Mouse (Mus musculus) small intestine, adult 2 months (tissue): ENCODE measurements at regions not wholly inside any gene's neighbourhood (a gene's known extent, or its start where the extent isn't known, plus 50 kb on each side); places are given as distances from the start of the nearest gene placed in this dataset.

Experiments used
- H3K27ac ChIP-seq: fragments of 200-500 bp; 2 replicates; pipeline ENCODE4 v1.5.1; 2012; ENCODE audit warnings: low read depth, low read length, control low read depth, inconsistent platforms; ENCODE audit not compliant: insufficient read depth
- H3K27me3 ChIP-seq: fragments of 200-500 bp; 2 replicates; pipeline ENCODE4 v1.6.1; 2012; ENCODE audit warnings: mild to moderate bottlenecking, moderate library complexity, low read length, inconsistent platforms; ENCODE audit not compliant: control insufficient read depth, insufficient read depth
- H3K36me3 ChIP-seq: fragments of 200-500 bp; 2 replicates; pipeline ENCODE4 v1.6.1; 2012; ENCODE audit warnings: mild to moderate bottlenecking, low read length, control low read depth, inconsistent platforms; ENCODE audit not compliant: control insufficient read depth, insufficient read depth
- H3K4me1 ChIP-seq: fragments of 200-500 bp; 2 replicates; pipeline ENCODE4 v1.6.1; 2012; ENCODE audit warnings: low read length, inconsistent platforms, mixed read lengths; ENCODE audit not compliant: control insufficient read depth, insufficient read depth, insufficient read length
- H3K4me3 ChIP-seq: fragments of 200-500 bp; 2 replicates; pipeline ENCODE4 v1.5.1; 2012; ENCODE audit warnings: low read depth, mild to moderate bottlenecking, control low read depth, inconsistent platforms, low read length, moderate library complexity
- CTCF ChIP-seq: fragments of 200-500 bp; IDR thresholded peaks from 2 replicates; pipeline ENCODE4 v1.5.1; 2012; ENCODE audit warnings: low read depth, mild to moderate bottlenecking, control low read depth, inconsistent platforms, low read length, moderate library complexity, mixed read lengths; ENCODE audit not compliant: insufficient replicate concordance, insufficient read length; ENCODE audit errors: extremely low read depth
- POLR2A ChIP-seq: fragments of 200-500 bp; IDR thresholded peaks from 2 replicates; pipeline ENCODE4 v1.6.1; 2012; ENCODE audit warnings: low read depth, mild to moderate bottlenecking, control low read depth, inconsistent platforms, low read length, moderate library complexity
- WGBS: fragments of 180-500 bp; shearing (Covaris S2); methylation state at CpG from one replicate; pipeline ENCODE4 v1.1.7; 2018; 5-methylcytosine and 5-hydroxymethylcytosine counted together

- no peaks in the 10 kb centered on the region for H3K36me3 ChIP-seq
- H3K27ac ChIP-seq = no peak overlapping the region
- TF ChIP-seq CTCF (no peak), POLR2A (no peak)
- WGBS = 75% methylated on average over 2 of the region's 2 CpGs
- no peaks in the 10 kb centered on the region for H3K4me1 ChIP-seq
- H3K27me3 ChIP-seq = no peaks in the 10 kb centered on the region
- H3K4me3 ChIP-seq = no peak overlapping the region
Measured at GRCm38 (mm10) chr9:94361011-94361410, 176.9 kb downstream of the 1190002N15Rik start.

GRCm38 (mm10) chr9:94358150-94358549 lies 179.7 kb downstream of the 1190002N15Rik start:
- H3K36me3 ChIP-seq = no peaks in the 10 kb centered on the region
- TF ChIP-seq CTCF (no peak), POLR2A (no peak)
- WGBS = 66% methylated on average over 2 of the region's 2 CpGs
- H3K4me3 ChIP-seq = no peak overlapping the region
- no peak overlapping the region for H3K27ac ChIP-seq
- no peaks in the 10 kb centered on the region for H3K27me3 ChIP-seq
- no peaks in the 10 kb centered on the region for H3K4me1 ChIP-seq

DNA sequence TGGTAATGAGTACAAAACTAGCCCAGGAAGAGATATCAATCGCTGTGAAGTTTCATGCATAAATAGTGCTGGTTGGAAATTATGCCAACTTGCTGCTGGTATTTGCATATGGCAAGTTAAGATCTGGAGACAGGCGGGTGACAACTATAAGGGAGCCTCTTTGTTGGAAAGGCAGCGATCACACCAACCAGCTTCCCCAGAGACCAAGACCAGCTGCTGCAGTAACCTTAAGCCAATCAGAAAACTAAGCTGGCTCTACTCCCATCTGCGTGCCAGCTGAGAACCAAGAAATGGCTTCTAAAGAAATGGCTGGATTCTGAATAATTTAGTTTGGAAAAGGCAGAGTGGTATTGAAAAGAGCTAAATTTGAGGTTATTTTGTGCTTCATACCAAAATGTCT lies 195.9 kb downstream of the 1190002N15Rik start:
- no peak overlapping the region for H3K4me3 ChIP-seq
- no peaks in the 10 kb centered on the region for H3K27me3 ChIP-seq
- H3K27ac ChIP-seq = no peak overlapping the region
- H3K4me1 ChIP-seq = no peaks in the 10 kb centered on the region
- WGBS = 89% methylated on average over 4 of the region's 4 CpGs
- TF ChIP-seq POLR2A = no peak
- H3K36me3 ChIP-seq = no peaks in the 10 kb centered on the region

DNA sequence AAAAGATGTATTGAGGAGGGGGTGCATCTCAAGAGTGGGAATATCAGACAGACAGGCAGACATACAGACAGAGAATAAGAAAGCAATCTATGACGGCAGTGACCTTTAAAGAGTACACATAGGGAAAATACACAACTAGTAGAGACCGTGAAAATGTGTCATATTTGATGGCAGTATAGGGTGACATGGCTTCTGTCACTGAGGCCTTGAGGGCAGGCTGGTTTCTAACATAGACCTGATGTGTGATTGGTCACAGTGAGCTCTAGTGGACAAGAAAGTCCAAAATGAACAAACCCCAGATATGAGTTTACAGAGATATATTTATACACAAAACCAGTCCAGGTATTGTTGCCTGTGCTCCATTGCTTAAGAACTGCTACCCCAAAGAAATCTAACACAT lies 196.3 kb downstream of the 1190002N15Rik start:
- H3K4me3 ChIP-seq = no peak overlapping the region
- WGBS = 91% methylated on average over 2 of the region's 2 CpGs
- H3K27ac ChIP-seq = no peak overlapping the region
- H3K27me3 ChIP-seq = no peaks in the 10 kb centered on the region
- H3K36me3 ChIP-seq = no peaks in the 10 kb centered on the region
- TF ChIP-seq POLR2A = no peak
- no peak for TF ChIP-seq CTCF
- no peaks in the 10 kb centered on the region for H3K4me1 ChIP-seq

DNA sequence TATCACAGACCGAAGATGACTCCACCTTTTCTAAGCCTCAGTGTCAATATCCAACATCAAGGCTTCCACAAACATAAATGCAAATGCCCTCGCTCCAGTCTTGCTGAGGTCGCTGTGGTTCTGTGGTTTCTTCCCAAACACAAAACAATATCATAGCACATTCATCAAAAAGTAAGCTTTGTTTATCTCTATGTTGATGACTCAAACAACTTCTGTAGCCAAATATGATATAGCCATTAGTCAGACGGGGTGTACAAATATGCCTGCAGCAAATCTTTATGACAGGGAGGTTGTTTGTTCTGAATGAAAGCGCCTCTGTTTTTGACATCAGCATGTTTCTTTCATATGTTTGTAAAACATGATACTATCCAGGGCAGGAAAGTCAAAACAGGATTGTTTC lies 204.4 kb downstream of the 1190002N15Rik start:
- WGBS = 47% methylated on average over 5 of the region's 5 CpGs
- Histone ChIP-seq H3K36me3 (no peaks in the 10 kb centered on the region), H3K27ac (no peak overlapping the region), H3K4me1 (no peaks in the 10 kb centered on the region), H3K4me3 (no peak overlapping the region), H3K27me3 (no peaks in the 10 kb centered on the region)
- TF ChIP-seq CTCF (no peak), POLR2A (no peak)

DNA sequence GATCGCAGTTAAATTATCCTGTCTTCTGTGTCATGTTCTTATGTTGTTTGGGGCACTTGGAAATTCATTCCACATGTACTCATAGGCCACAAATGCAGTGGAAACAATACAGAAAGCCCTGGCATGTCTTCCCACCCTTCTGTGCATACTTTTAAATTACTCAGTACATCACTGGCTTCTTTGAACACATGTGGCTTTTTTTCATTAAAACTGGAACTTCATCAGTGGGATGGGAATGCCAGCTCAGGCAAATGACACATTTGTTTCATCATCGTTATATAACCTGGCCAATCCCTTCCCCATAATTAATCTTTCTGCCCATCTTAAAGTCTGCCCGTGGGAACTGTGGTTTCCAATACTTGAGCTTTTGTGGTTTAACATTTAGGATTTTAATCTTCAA lies 214.9 kb downstream of the 1190002N15Rik start:
- Histone ChIP-seq H3K27ac (no peak overlapping the region), H3K27me3 (no peaks in the 10 kb centered on the region), H3K36me3 (no peaks in the 10 kb centered on the region), H3K4me1 (no peaks in the 10 kb centered on the region), H3K4me3 (no peak overlapping the region)
- TF ChIP-seq POLR2A (no peak), CTCF (no peak)
- 84% methylated on average over 3 of the region's 3 CpGs for WGBS

- TF ChIP-seq CTCF (no peak), POLR2A (no peak)
- no peak overlapping the region for H3K4me3 ChIP-seq
- H3K4me1 ChIP-seq = no peaks in the 10 kb centered on the region
- 58% methylated on average over 3 of the region's 3 CpGs for WGBS
- H3K27me3 ChIP-seq = no peaks in the 10 kb centered on the region
- no peak overlapping the region for H3K27ac ChIP-seq
- no peaks in the 10 kb centered on the region for H3K36me3 ChIP-seq
Measured at GRCm38 (mm10) chr9:94302575-94302974, 235.3 kb downstream of the 1190002N15Rik start.

- no peak for TF ChIP-seq POLR2A
- no peak for TF ChIP-seq CTCF
- Histone ChIP-seq H3K4me1 (no peaks in the 10 kb centered on the region), H3K27ac (no peak overlapping the region), H3K36me3 (no peaks in the 10 kb centered on the region), H3K4me3 (no peak overlapping the region), H3K27me3 (no peaks in the 10 kb centered on the region)
- WGBS = 91% methylated on average over 1 of the region's 1 CpGs
Measured at GRCm38 (mm10) chr9:94301896-94302295, 236.0 kb downstream of the 1190002N15Rik start.
